Mouse (Mus musculus): Measurements from ENCODE around the gene 1700029F12Rik. TPM values are rescaled to one million over a fixed set of nuclear protein-coding genes. Genes with fewer than 3 reads are reported as not detected.
"Not testable (repeated sequence)": the region's sequence is repeated elsewhere in the genome, so short reads cannot be mapped to it uniquely, and the experiment has no call there.

1700029F12Rik gene
- polyA plus RNA-seq, 1 experiment: 0.09 TPM

DNA sequence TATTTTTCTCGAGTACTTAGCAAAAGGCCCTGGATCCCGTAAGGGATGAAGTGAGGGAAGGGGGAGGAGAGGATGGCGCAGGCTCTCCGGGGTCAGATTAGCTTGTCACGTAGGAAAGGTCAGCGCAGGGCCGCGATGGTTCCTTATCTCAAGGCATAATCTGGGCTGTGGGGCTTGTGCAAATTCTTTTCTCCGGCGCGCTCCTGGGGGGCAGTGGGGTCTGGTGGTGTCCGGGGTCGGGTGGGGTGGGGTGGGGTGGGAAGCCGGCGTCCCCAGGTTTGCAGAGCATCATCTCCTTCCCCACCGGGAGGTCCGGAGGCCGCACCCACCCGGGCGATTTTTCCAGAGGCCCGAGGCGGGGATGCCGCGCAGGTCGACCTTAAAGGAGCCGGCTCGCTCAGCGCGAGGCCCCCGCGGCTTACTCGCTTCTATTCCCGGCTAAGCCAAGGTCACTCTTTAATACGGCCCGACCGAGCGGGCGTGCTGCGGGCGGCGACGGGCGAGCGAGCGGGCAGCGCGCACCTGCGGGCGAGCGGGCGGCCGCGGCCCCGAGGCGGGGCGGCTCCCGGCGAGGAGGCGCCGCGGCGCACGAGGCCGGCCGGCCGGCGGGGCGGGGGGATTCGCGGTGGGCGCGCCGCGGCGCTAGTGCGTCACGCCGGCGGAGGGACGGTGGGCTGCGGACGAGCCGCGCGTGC, 36.9 kb upstream of the 1700029F12Rik start:
- peaks cover 14% of the 10 kb centered on the region for H3K27me3 ChIP-seq (ENCODE audit: control insufficient read depth, insufficient read depth, low read length)
- H3K36me3 ChIP-seq (ENCODE audit: control insufficient read depth, insufficient read depth, low read length): no peaks in the 10 kb centered on the region
- H3K4me3 ChIP-seq (ENCODE audit: extremely low read depth, insufficient read depth, insufficient read length): peak overlapping the region; percentile 43; the same call in 1 of the 2 replicates
- TF ChIP-seq CTCF (IDR thresholded peaks at IDR 0.05; ENCODE audit: extremely low read depth, insufficient read depth, insufficient read length, insufficient replicate concordance) (no peak), POLR2A (IDR thresholded peaks at IDR 0.05; ENCODE audit: low read depth, low read length) (no peak)
- no peak for DNase-seq (ENCODE audit: low read depth in 1 of 2, low spot score in 2 of 2)
- WGBS: 7% methylated on average over 84 of the region's 85 CpGs
- no peaks in the 10 kb centered on the region; the same call in 1 of the 2 replicates for H3K4me1 ChIP-seq (ENCODE audit: control insufficient read depth, insufficient read depth, insufficient read length)
- no peak overlapping the region for H3K27ac ChIP-seq (ENCODE audit: insufficient read depth, low read length)

GRCm38 (mm10) chr13:97068151-97068550, 34.0 kb upstream of the 1700029F12Rik start:
- WGBS: 93% methylated on average over 8 of the region's 8 CpGs
- no peak for TF ChIP-seq CTCF (IDR thresholded peaks at IDR 0.05; ENCODE audit: extremely low read depth, insufficient read depth, insufficient read length, insufficient replicate concordance)
- no peak for TF ChIP-seq POLR2A (IDR thresholded peaks at IDR 0.05; ENCODE audit: low read depth, low read length)
- Histone ChIP-seq H3K27me3 (ENCODE audit: control insufficient read depth, insufficient read depth, low read length) (peaks cover 12% of the 10 kb centered on the region), H3K27ac (ENCODE audit: insufficient read depth, low read length) (no peak overlapping the region), H3K36me3 (ENCODE audit: control insufficient read depth, insufficient read depth, low read length) (no peaks in the 10 kb centered on the region), H3K4me1 (ENCODE audit: control insufficient read depth, insufficient read depth, insufficient read length) (no peaks in the 10 kb centered on the region; the same call in 1 of the 2 replicates), H3K4me3 (ENCODE audit: extremely low read depth, insufficient read depth, insufficient read length) (no peak overlapping the region)
- DNase-seq (ENCODE audit: low read depth in 1 of 2, low spot score in 2 of 2): no peak

DNA sequence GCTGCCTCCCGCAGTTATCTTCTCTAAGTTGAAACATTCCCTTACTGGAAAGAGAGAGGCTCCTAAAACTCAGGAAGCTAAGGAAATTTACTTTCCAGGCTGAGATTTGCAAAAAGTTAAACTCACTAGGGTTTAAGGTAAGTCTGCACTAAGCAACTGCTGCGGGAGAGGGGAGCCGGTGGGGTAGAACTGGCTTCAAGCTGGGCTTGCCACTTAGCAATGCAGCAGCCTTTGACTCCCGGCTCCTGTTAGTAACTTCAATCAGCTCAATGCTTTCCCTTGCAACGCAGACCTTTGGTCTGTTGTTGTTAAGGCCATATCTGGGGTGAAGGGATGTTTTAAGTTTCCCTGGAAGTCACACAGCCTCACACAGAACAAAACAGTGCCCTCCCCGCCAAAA, 33.5 kb upstream of the 1700029F12Rik start:
- 80% methylated on average over 6 of the region's 6 CpGs for WGBS
- TF ChIP-seq POLR2A (IDR thresholded peaks at IDR 0.05; ENCODE audit: low read depth, low read length): no peak
- TF ChIP-seq CTCF (IDR thresholded peaks at IDR 0.05; ENCODE audit: extremely low read depth, insufficient read depth, insufficient read length, insufficient replicate concordance): no peak
- no peak for DNase-seq (ENCODE audit: low read depth in 1 of 2, low spot score in 2 of 2)
- Histone ChIP-seq H3K27ac (ENCODE audit: insufficient read depth, low read length) (no peak overlapping the region), H3K27me3 (ENCODE audit: control insufficient read depth, insufficient read depth, low read length) (peaks cover 11% of the 10 kb centered on the region), H3K4me3 (ENCODE audit: extremely low read depth, insufficient read depth, insufficient read length) (no peak overlapping the region), H3K36me3 (ENCODE audit: control insufficient read depth, insufficient read depth, low read length) (no peaks in the 10 kb centered on the region), H3K4me1 (ENCODE audit: control insufficient read depth, insufficient read depth, insufficient read length) (no peaks in the 10 kb centered on the region; the same call in 1 of the 2 replicates)

DNA sequence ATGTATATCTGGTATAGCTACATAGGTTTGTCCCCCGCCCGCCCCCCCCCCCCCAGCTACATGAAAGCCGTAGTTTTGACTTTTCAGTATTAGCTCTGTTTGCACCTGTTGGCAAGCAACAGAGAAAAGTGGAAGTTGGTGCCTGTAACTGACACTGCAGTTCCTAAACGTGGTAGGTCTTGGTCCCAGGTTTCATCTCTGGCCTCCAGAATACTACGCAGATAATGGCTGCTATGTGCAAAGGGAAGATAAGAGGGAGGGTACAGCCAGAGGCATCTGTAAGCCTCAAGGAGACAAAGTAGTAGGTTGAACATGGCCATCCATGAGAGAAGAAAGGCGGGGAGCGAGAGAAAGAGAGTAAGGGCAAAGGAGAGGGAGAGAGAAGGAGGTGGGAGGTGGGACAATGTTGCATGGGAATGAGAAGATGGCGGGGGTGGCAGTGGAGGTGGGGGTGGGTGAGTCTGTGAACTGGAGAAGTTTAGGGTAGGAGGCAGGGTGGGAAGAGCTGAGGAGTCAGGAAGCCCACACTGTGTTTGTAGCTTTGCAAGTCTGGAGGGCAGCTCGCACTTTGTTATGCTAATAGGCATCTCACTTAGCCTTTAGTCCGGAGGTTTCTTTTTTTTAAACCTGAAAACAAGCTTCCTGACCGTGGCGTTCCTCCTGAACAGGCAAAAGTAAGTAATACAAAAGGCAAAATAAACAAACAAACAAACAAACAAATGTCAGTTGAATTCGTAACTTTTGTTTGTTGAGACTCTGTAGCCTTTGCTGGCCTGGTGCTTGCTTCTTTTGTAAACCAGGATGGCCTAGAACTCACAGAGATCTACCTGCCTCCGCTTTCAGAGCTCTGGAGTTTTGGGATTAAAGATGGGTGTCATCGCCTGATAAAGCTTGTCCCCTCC, 32.7 kb upstream of the 1700029F12Rik start, which contains the start of gene Fam169a:
Gene Fam169a (plus strand): TSS at position 638 of the 902 bp plus-strand sequence.
- Histone ChIP-seq H3K4me1 (ENCODE audit: control insufficient read depth, insufficient read depth, insufficient read length) (no peaks in the 10 kb centered on the region; the same call in 1 of the 2 replicates), H3K27ac (ENCODE audit: insufficient read depth, low read length) (no peak within 1 kb of the TSS), H3K27me3 (ENCODE audit: control insufficient read depth, insufficient read depth, low read length) (peaks cover 9% of the 10 kb centered on the region), H3K36me3 (ENCODE audit: control insufficient read depth, insufficient read depth, low read length) (no peaks in the 10 kb centered on the region), H3K4me3 (ENCODE audit: extremely low read depth, insufficient read depth, insufficient read length) (no peak within 1 kb of the TSS)
- no peak for TF ChIP-seq CTCF (IDR thresholded peaks at IDR 0.05; ENCODE audit: extremely low read depth, insufficient read depth, insufficient read length, insufficient replicate concordance)
- DNase-seq (ENCODE audit: low read depth in 1 of 2, low spot score in 2 of 2): no peak
- WGBS: 75% methylated on average over 15 of the region's 15 CpGs

DNA sequence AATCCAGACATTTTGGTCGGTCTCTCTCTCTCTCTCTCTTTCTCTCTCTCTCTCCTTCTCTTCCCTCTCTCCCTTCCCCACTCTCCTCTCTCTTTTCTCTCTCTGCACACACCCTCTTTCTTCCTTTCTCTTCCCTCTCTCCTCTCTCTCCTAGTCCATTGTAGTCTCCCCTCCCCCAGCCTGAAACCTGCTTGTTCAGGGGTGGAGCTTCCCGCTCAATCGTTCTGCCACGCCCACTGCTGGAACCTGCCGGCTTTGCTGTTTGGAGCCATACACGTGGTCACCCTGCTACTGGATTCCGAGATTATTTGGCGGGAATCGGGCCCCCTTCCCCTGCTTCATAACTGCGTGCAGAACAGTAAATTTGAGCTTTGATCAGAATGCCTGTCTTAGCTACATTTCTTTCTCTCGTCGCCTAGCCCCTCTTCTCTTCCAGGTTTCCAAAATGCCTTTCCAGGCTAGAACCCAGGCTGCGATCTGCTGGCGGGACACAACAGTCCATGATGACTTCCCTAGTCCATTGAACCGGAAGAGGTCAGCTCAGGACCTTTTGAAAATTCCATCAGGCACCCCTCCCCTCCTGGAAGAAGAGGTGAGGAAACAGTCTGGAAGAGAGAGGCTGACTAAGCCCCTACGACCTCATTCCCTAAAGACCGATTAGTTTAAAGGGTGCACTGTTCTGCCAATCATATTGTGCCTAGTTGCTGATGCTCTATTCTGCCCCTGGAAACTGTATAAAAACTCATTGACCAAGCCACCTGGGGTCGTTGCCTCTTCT, 30.9 kb upstream of the 1700029F12Rik start:
- not testable (repeated sequence) for H3K27me3 ChIP-seq (ENCODE audit: control insufficient read depth, insufficient read depth, low read length); H3K27ac ChIP-seq (ENCODE audit: insufficient read depth, low read length); DNase-seq (ENCODE audit: low read depth in 1 of 2, low spot score in 2 of 2); H3K4me1 ChIP-seq (ENCODE audit: control insufficient read depth, insufficient read depth, insufficient read length); H3K36me3 ChIP-seq (ENCODE audit: control insufficient read depth, insufficient read depth, low read length); H3K4me3 ChIP-seq (ENCODE audit: extremely low read depth, insufficient read depth, insufficient read length)
- WGBS: 80% methylated on average over 18 of the region's 18 CpGs

GRCm38 (mm10) chr13:97064413-97064812, 30.3 kb upstream of the 1700029F12Rik start:
- H3K27ac ChIP-seq (ENCODE audit: insufficient read depth, low read length): no peak overlapping the region
- H3K36me3 ChIP-seq (ENCODE audit: control insufficient read depth, insufficient read depth, low read length): no peaks in the 10 kb centered on the region
- no peaks in the 10 kb centered on the region for H3K27me3 ChIP-seq (ENCODE audit: control insufficient read depth, insufficient read depth, low read length)
- TF ChIP-seq CTCF (IDR thresholded peaks at IDR 0.05; ENCODE audit: extremely low read depth, insufficient read depth, insufficient read length, insufficient replicate concordance) (no peak), POLR2A (IDR thresholded peaks at IDR 0.05; ENCODE audit: low read depth, low read length) (no peak)
- 35% methylated on average over 3 of the region's 3 CpGs for WGBS
- H3K4me1 ChIP-seq (ENCODE audit: control insufficient read depth, insufficient read depth, insufficient read length): no peaks in the 10 kb centered on the region
- DNase-seq (ENCODE audit: low read depth in 1 of 2, low spot score in 2 of 2): no peak
- no peak overlapping the region for H3K4me3 ChIP-seq (ENCODE audit: extremely low read depth, insufficient read depth, insufficient read length)

Data from spleen, adult 2 months (tissue).